Mouse (Mus musculus) limb, embryonic 11.5 days (tissue): ENCODE data around the gene Gna11. TPM values are rescaled to one million over a fixed set of nuclear protein-coding genes. Genes with fewer than 3 reads are reported as not detected.

Source experiments
- ATAC-seq: fragments of 200-750 bp; cut with Nextera tagmentation; 2 replicates; pipeline ENCODE4 v1.8.0; 2017; ENCODE audit warnings: low read depth; ENCODE audit not compliant: insufficient number of reproducible peaks, low FRiP score, low TSS enrichment
- DNase-seq: peaks from one replicate; pipeline ENCODE4 v3.0.0-alpha.2; 2015; ENCODE audit warnings: low spot score
- H3K27ac ChIP-seq: fragments of 300-500 bp; sonication (generic); replicated peaks from 2 replicates; pipeline ENCODE4 v1.5.1; 2014; ENCODE audit warnings: low read depth, mild to moderate bottlenecking, low read length
- H3K27me3 ChIP-seq: fragments of 300-500 bp; sonication (generic); 2 replicates; pipeline ENCODE4 v1.6.1; 2014; ENCODE audit warnings: mild to moderate bottlenecking, low read length, mixed read lengths; ENCODE audit not compliant: control insufficient read depth, insufficient read depth
- H3K36me3 ChIP-seq: fragments of 300-500 bp; sonication (generic); 2 replicates; pipeline ENCODE4 v1.6.1; 2014; ENCODE audit warnings: mild to moderate bottlenecking, low read length, moderate library complexity, mixed read lengths; ENCODE audit not compliant: control insufficient read depth, insufficient read depth
- H3K4me1 ChIP-seq: fragments of 300-500 bp; sonication (generic); 2 replicates; pipeline ENCODE4 v1.6.1; 2014; ENCODE audit warnings: low read length, mixed read lengths; ENCODE audit not compliant: control insufficient read depth, insufficient read depth
- H3K4me2 ChIP-seq: fragments of 300-500 bp; sonication (generic); 2 replicates; pipeline ENCODE4 v1.6.1; 2014; ENCODE audit warnings: low read depth, mild to moderate bottlenecking, moderate library complexity; ENCODE audit not compliant: severe bottlenecking
- H3K4me3 ChIP-seq: fragments of 300-500 bp; sonication (generic); 2 replicates; pipeline ENCODE4 v1.5.1; 2014; ENCODE audit warnings: low read depth, low read length
- H3K9ac ChIP-seq: fragments of 300-500 bp; sonication (generic); 2 replicates; pipeline ENCODE4 v1.6.1; 2014; ENCODE audit warnings: mild to moderate bottlenecking, low read length
- H3K9me3 ChIP-seq: fragments of 300-500 bp; sonication (generic); 2 replicates; pipeline ENCODE4 v1.6.1; 2016; ENCODE audit warnings: low read length; ENCODE audit not compliant: control insufficient read depth
- WGBS: fragments of 180-500 bp; shearing (Covaris S2); extraction: QIAGEN DNeasy Blood & Tissue Kit; methylation state at CpG from one replicate; pipeline ENCODE4 v1.1.7; 2014; 5-methylcytosine and 5-hydroxymethylcytosine counted together
- polyA plus RNA-seq: library from polyadenylated mRNA; unstranded; fragments of >200 nt; fragmentation: Nextera tagmentation; extraction: Ambion mirVana; gene quantifications from 2 replicates; pipeline ENCODE4 v1.2.1, GENCODE M21; 2014

Gna11 gene
- polyA plus RNA-seq, 1 experiment from 2014 or later = 82.1 TPM

DNA sequence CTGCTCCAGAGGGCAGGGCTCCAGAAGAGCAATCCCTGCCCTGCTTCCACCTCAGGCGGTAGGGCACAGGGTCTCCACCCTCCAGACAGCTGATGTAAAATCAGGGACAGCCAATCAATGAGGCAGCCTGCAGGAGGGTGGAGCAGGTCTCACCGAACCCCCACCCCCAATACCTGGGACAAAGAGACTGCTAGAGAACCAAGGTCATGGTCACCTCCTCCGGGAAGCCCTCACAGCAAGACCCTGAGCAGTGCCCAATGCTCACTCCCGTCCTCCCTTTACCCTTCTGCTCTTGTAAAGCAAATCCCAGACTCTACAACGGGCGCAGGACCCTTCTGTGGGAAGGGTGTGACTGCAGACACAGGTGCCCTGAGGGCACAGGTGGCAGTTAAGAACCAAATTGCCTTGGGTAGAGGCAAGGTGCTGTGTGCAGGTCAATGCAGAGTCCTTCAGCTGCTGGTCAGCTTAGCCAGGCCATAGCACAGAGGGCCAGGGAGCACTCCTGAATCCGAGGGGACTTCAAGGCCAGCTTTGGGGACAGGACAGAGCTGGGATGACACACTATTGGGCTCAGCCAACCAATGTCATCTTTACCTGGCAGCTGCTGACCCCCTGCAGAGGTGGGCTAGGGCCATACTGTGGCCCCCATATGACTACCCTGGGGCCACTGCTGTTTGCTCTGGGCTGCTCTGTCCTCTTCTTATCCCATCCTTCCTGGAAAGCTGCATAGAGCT is 2.1 kb downstream of the Gna11 start:
- no peaks in the 10 kb centered on the region for H3K27me3 ChIP-seq
- peak overlapping the region; percentile 86; the same call in 1 of the 2 replicates for H3K9ac ChIP-seq
- no peak overlapping the region for H3K27ac ChIP-seq
- peak overlapping the region; percentile 94 for H3K4me2 ChIP-seq
- ATAC-seq (no peak), DNase-seq (no peak)
- no peaks in the 10 kb centered on the region for H3K9me3 ChIP-seq
- H3K4me3 ChIP-seq = no peak overlapping the region
- no peaks in the 10 kb centered on the region for H3K36me3 ChIP-seq
- WGBS = 76% methylated on average over 7 of the region's 7 CpGs
- peaks cover 16% of the 10 kb centered on the region for H3K4me1 ChIP-seq

DNA sequence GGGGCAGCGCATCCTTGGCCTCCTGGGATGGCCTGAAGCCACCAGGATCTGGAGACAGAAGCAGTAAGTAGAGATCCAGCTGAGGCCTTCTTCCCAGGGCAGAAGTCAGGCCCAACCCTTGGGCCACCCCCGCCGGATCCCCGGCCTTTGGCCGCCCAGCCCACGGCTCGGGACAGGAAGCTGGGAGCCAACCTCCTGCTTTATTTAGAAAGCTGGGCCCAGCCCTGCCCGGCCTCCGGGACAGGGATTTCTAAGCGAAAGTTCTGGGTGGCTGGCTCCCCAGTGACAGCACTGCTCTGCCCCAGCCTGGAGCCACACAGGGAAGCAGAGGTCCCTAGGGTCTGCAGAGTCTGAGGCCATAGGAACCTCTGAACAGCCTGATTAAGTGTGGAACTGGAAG is 3.2 kb downstream of the Gna11 start:
- Histone ChIP-seq H3K27me3 (no peaks in the 10 kb centered on the region), H3K9me3 (no peaks in the 10 kb centered on the region), H3K36me3 (peaks cover 3% of the 10 kb centered on the region; the same call in 1 of the 2 replicates), H3K4me1 (peaks cover 16% of the 10 kb centered on the region), H3K4me3 (no peak overlapping the region), H3K9ac (peak overlapping the region; percentile 30; the same call in 1 of the 2 replicates), H3K4me2 (no peak overlapping the region), H3K27ac (no peak overlapping the region; the same call in 1 of the 2 replicates)
- DNase-seq (no peak), ATAC-seq (no peak)
- 91% methylated on average over 10 of the region's 10 CpGs for WGBS

DNA sequence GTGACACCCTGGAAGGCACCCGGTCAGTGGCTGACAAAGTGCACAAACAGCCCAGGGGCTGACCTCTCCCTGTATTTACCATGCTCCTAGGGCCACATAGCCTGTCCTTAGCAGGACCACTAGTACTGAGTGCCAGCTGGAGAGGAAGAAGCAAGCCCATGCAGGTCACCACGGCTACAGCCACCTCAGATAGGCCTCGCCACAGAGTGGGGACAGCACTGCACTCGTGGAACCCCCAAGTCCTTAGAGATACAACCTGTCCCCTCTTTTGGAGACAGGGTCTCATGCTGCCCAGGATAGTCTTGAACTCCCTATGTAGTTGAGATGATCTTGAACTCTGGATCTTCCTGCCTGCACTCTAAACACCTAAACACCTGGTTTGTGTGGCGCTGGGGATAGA is 3.6 kb downstream of the Gna11 start:
- Histone ChIP-seq H3K36me3 (peaks cover 3% of the 10 kb centered on the region; the same call in 1 of the 2 replicates), H3K4me3 (no peak overlapping the region), H3K9me3 (no peaks in the 10 kb centered on the region), H3K27me3 (no peaks in the 10 kb centered on the region), H3K4me2 (no peak overlapping the region), H3K4me1 (peaks cover 16% of the 10 kb centered on the region), H3K9ac (no peak overlapping the region), H3K27ac (no peak overlapping the region)
- DNase-seq = no peak
- 95% methylated on average over 5 of the region's 5 CpGs for WGBS
- no peak for ATAC-seq

DNA sequence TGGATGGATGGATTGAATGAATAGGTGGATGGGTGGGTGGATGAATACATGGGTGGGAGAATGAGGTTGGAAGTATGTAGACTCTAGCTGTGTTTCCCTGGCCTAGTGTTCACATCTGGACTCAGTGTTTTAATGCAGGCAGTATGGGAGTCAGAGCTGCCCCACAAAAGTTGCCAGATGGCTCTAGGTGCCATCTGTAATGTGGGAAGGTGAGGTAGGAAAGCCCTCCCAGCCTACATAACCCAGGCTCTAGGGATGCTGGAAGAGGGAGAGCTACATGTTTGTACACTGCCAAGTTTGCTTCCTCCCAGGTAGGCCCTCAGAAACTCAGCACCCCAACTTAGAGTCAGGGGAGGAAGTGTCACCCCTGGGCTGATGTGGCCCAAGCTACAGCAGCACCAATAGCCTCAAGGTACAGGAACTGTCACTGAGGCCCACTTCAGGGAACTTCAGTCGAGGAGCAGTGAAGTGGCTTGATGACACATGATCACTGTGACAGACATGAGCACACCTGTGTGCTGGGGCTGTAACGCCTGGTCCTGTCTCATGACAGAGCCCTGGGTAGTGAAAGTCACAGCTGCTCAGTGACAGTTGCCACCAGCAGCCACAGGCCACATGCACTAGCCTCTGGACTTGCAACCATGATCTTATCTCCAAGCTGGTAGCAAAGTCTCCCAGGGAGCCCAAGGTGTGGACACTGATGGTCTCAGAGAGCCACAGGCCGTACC is 6.5 kb downstream of the Gna11 start:
- WGBS = 86% methylated on average over 3 of the region's 3 CpGs
- no peak overlapping the region for H3K4me3 ChIP-seq
- peaks cover 3% of the 10 kb centered on the region; the same call in 1 of the 2 replicates for H3K36me3 ChIP-seq
- no peaks in the 10 kb centered on the region for H3K9me3 ChIP-seq
- ATAC-seq = no peak
- peaks cover 9% of the 10 kb centered on the region for H3K4me1 ChIP-seq
- no peak for DNase-seq
- no peak overlapping the region for H3K9ac ChIP-seq
- no peak overlapping the region for H3K27ac ChIP-seq
- H3K27me3 ChIP-seq = no peaks in the 10 kb centered on the region
- H3K4me2 ChIP-seq = no peak overlapping the region

DNA sequence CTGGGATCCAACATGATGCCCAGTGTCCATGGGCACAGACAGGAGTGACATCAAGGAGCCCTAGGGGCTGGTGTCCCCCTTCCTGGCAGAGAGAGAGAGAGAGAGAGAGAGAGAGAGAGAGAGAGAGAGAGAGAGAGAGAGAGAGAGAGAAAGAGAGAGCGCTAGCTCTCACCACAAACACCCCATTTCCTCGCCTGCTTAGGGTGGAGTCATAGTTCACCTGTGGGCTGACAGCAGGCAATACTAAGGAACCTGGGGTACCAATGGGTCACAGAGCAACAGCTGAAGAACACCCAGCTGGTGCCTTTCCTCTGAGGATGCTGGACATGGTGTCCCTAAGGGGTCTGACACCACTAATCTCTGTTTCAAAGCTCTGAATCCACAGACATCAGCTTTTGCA is 7.6 kb downstream of the Gna11 start:
- peaks cover 5% of the 10 kb centered on the region for H3K36me3 ChIP-seq
- no peak for ATAC-seq
- no peak for DNase-seq

DNA sequence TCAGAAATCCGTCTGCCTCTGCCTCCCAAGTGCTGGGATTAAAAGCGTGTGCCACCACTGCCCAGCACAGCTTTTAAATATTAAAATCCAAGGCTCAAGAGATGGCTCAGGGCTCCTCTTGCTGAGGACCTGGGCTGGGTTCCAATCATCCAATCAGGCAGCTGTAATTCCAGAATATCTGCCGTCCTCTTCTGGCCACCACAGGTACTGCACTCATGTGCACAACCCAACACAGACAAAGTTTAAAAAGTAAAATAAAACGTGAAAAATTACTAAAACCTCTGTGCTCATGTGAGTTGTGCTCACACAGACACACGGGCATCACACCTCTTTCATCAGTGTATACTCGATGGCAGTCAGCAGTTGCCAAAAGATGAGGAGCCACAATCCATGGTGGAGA is 8.3 kb downstream of the Gna11 start:
- no peak for DNase-seq
- H3K27ac ChIP-seq = no peak overlapping the region
- no peaks in the 10 kb centered on the region for H3K4me1 ChIP-seq
- no peak overlapping the region for H3K4me3 ChIP-seq
- 74% methylated on average over 6 of the region's 6 CpGs for whole genome bisulfite sequencing
- no peak overlapping the region for H3K4me2 ChIP-seq
- H3K9me3 ChIP-seq = no peaks in the 10 kb centered on the region
- ATAC-seq = no peak
- H3K9ac ChIP-seq = no peak overlapping the region
- H3K36me3 ChIP-seq = peaks cover 9% of the 10 kb centered on the region
- H3K27me3 ChIP-seq = no peaks in the 10 kb centered on the region

More for the DNA sequence above, 7.6 kb downstream of the Gna11 start:
- Histone ChIP-seq H3K4me2 (no peak overlapping the region), H3K9ac (no peak overlapping the region), H3K4me3 (no peak overlapping the region), H3K27me3 (no peaks in the 10 kb centered on the region), H3K9me3 (no peaks in the 10 kb centered on the region), H3K4me1 (peaks cover under 1% of the 10 kb centered on the region; the same call in 1 of the 2 replicates), H3K27ac (no peak overlapping the region)
- 82% methylated on average over 2 of the region's 2 CpGs for WGBS

DNA sequence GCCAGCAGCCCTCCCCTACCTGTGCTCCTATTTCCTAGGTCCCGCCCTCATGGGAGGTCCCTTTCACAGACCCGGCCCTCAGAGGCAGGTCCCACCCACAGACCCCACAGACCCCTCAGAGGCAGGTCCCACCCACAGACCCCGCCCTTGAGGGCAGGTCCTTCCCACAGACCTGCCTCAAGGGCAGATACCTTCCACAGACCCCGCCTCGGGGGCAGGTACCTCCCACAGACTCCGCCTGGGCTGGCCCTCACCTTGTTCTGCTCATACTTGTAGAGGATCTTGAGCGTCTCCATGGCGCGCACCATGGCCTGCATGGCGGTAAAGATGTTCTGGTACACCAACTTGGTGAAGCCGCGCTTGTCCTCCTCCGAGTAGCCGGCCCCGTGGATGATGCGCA is 10.2 kb downstream of the Gna11 start:
- H3K4me1 ChIP-seq = no peaks in the 10 kb centered on the region
- DNase-seq (no peak), ATAC-seq (no peak)
- 48% methylated on average over 16 of the region's 16 CpGs for WGBS
- peaks cover 16% of the 10 kb centered on the region for H3K36me3 ChIP-seq
- H3K9me3 ChIP-seq = no peaks in the 10 kb centered on the region
- no peak overlapping the region for H3K4me2 ChIP-seq
- H3K9ac ChIP-seq = no peak overlapping the region
- no peak overlapping the region for H3K4me3 ChIP-seq
- no peak overlapping the region for H3K27ac ChIP-seq
- H3K27me3 ChIP-seq = no peaks in the 10 kb centered on the region

DNA sequence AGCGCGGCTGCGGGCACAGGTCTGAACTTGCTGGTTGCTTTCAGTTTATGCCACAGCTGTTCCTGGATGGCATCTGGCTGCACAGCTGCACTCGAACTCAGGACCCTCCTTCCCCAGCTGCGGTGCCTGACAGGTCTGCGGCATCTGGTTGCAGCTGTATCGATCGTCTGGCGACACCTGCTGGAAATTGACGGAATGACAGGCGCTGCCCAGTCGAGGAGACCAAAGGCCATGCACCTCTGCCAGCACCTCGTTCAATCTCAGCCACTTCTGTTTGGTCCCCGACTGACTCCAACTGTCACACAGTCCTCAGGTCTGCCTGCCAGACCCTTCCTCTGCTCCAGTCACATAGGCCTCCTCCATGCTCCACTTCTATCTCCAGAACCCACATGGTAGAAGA is 18.2 kb downstream of the Gna11 start:
- H3K27ac ChIP-seq = no peak overlapping the region
- no peak for ATAC-seq
- WGBS = 11% methylated on average over 14 of the region's 14 CpGs

More for the DNA sequence above, 18.2 kb downstream of the Gna11 start:
- Histone ChIP-seq H3K4me3 (no peak overlapping the region), H3K4me1 (no peaks in the 10 kb centered on the region), H3K36me3 (peaks cover 10% of the 10 kb centered on the region), H3K9ac (no peak overlapping the region), H3K27me3 (0 out of 2 replicates have a peak, but pooled peaks cover 9% of the 10 kb centered on the region), H3K4me2 (no peak overlapping the region), H3K9me3 (no peaks in the 10 kb centered on the region; the same call in 1 of the 2 replicates)
- DNase-seq = peak; percentile 91
